Mouse (Mus musculus): ENCODE results near the gene Grin1. TPM values are rescaled to one million over a fixed set of nuclear protein-coding genes. Genes with fewer than 3 reads are reported as not detected.

Gene Grin1
- polyA plus RNA-seq, 1 experiment: 0.34 TPM

- no peaks in the 10 kb centered on the region for H3K27me3 ChIP-seq (replicated peaks; ENCODE audit: control insufficient read depth, insufficient read depth, low read length)
- H3K4me1 ChIP-seq (ENCODE audit: control insufficient read depth, insufficient read depth, low read length): peaks cover 21% of the 10 kb centered on the region
- DNase-seq: peak; percentile 99
- TF ChIP-seq CTCF (conservative IDR thresholded peaks at IDR 0.05; ENCODE audit: insufficient read depth, insufficient read length, low read depth, low read length): peak; percentile 52; the same call in 1 of the 2 replicates
- TF ChIP-seq POLR2A (IDR thresholded peaks at IDR 0.05; ENCODE audit: low read depth, low read length): peak; percentile 86
- WGBS: 1% methylated on average over 55 of the region's 55 CpGs
- H3K4me3 ChIP-seq (ENCODE audit: insufficient read depth, low read depth, low read length): peak within 1 kb of the TSS; percentile 85
- no peaks in the 10 kb centered on the region; the same call in 1 of the 2 replicates for H3K36me3 ChIP-seq (ENCODE audit: control insufficient read depth, insufficient read depth, low read length)
- peak within 1 kb of the TSS; percentile 46 for H3K27ac ChIP-seq (ENCODE audit: insufficient read depth, low read depth, low read length)
Measured at GRCm38 (mm10) chr2:25271827-25272511, 47.0 kb downstream of the Grin1 start, which contains the start of the genes Ssna1 and Anapc2. TSS of gene Ssna1 (minus strand) at chr2:25272438. TSS of gene Anapc2 (plus strand) at chr2:25272478.

- no peak overlapping the region for H3K4me3 ChIP-seq (ENCODE audit: insufficient read depth, low read depth, low read length)
- H3K36me3 ChIP-seq (ENCODE audit: control insufficient read depth, insufficient read depth, low read length): no peaks in the 10 kb centered on the region
- H3K27ac ChIP-seq (ENCODE audit: insufficient read depth, low read depth, low read length): no peak overlapping the region
- 68% methylated on average over 4 of the region's 4 CpGs for WGBS
- peaks cover 25% of the 10 kb centered on the region for H3K4me1 ChIP-seq (ENCODE audit: control insufficient read depth, insufficient read depth, low read length)
- TF ChIP-seq CTCF (conservative IDR thresholded peaks at IDR 0.05; ENCODE audit: insufficient read depth, insufficient read length, low read depth, low read length) (no peak), POLR2A (IDR thresholded peaks at IDR 0.05; ENCODE audit: low read depth, low read length) (no peak)
- DNase-seq: no peak
- no peaks in the 10 kb centered on the region for H3K27me3 ChIP-seq (replicated peaks; ENCODE audit: control insufficient read depth, insufficient read depth, low read length)
Measured at GRCm38 (mm10) chr2:25267746-25268309, 51.2 kb downstream of the Grin1 start.

GRCm38 (mm10) chr2:25267241-25267640 is 51.7 kb downstream of the Grin1 start:
- peak overlapping the region; percentile 36 for H3K27ac ChIP-seq (ENCODE audit: insufficient read depth, low read depth, low read length)
- no peak for DNase-seq
- TF ChIP-seq CTCF (conservative IDR thresholded peaks at IDR 0.05; ENCODE audit: insufficient read depth, insufficient read length, low read depth, low read length) (no peak), POLR2A (IDR thresholded peaks at IDR 0.05; ENCODE audit: low read depth, low read length) (no peak)
- no peak overlapping the region for H3K4me3 ChIP-seq (ENCODE audit: insufficient read depth, low read depth, low read length)
- H3K27me3 ChIP-seq (replicated peaks; ENCODE audit: control insufficient read depth, insufficient read depth, low read length): no peaks in the 10 kb centered on the region
- peaks cover 24% of the 10 kb centered on the region for H3K4me1 ChIP-seq (ENCODE audit: control insufficient read depth, insufficient read depth, low read length)
- no peaks in the 10 kb centered on the region for H3K36me3 ChIP-seq (ENCODE audit: control insufficient read depth, insufficient read depth, low read length)

- no peak for TF ChIP-seq CTCF (conservative IDR thresholded peaks at IDR 0.05; ENCODE audit: insufficient read depth, insufficient read length, low read depth, low read length)
- TF ChIP-seq POLR2A (IDR thresholded peaks at IDR 0.05; ENCODE audit: low read depth, low read length): no peak
- peak overlapping the region; percentile 95 for H3K27ac ChIP-seq (ENCODE audit: insufficient read depth, low read depth, low read length)
- no peaks in the 10 kb centered on the region for H3K27me3 ChIP-seq (replicated peaks; ENCODE audit: control insufficient read depth, insufficient read depth, low read length)
- 9% methylated on average over 2 of the region's 2 CpGs for WGBS
- H3K4me1 ChIP-seq (ENCODE audit: control insufficient read depth, insufficient read depth, low read length): peaks cover 26% of the 10 kb centered on the region
- peak; percentile 86 for DNase-seq
- peak overlapping the region; percentile 58 for H3K4me3 ChIP-seq (ENCODE audit: insufficient read depth, low read depth, low read length)
- no peaks in the 10 kb centered on the region for H3K36me3 ChIP-seq (ENCODE audit: control insufficient read depth, insufficient read depth, low read length)
Measured at GRCm38 (mm10) chr2:25266720-25267119, 52.3 kb downstream of the Grin1 start.

GRCm38 (mm10) chr2:25265897-25266656 is 52.9 kb downstream of the Grin1 start:
- TF ChIP-seq POLR2A (IDR thresholded peaks at IDR 0.05; ENCODE audit: low read depth, low read length) (no peak), CTCF (conservative IDR thresholded peaks at IDR 0.05; ENCODE audit: insufficient read depth, insufficient read length, low read depth, low read length) (no peak)
- Histone ChIP-seq H3K36me3 (ENCODE audit: control insufficient read depth, insufficient read depth, low read length) (no peaks in the 10 kb centered on the region), H3K4me3 (ENCODE audit: insufficient read depth, low read depth, low read length) (peak overlapping the region; percentile 58), H3K27ac (ENCODE audit: insufficient read depth, low read depth, low read length) (peak overlapping the region; percentile 95), H3K27me3 (replicated peaks; ENCODE audit: control insufficient read depth, insufficient read depth, low read length) (no peaks in the 10 kb centered on the region), H3K4me1 (ENCODE audit: control insufficient read depth, insufficient read depth, low read length) (peaks cover 21% of the 10 kb centered on the region)
- WGBS: 34% methylated on average over 6 of the region's 6 CpGs
- DNase-seq: peak; percentile 66

GRCm38 (mm10) chr2:25264851-25265250 is 54.1 kb downstream of the Grin1 start:
- 16% methylated on average over 3 of the region's 3 CpGs for WGBS

GRCm38 (mm10) chr2:25264286-25264660 is 54.7 kb downstream of the Grin1 start:
- H3K27ac ChIP-seq (ENCODE audit: insufficient read depth, low read depth, low read length): peak overlapping the region; percentile 95
- H3K36me3 ChIP-seq (ENCODE audit: control insufficient read depth, insufficient read depth, low read length): no peaks in the 10 kb centered on the region
- WGBS: 50% methylated on average over 5 of the region's 5 CpGs
- H3K27me3 ChIP-seq (replicated peaks; ENCODE audit: control insufficient read depth, insufficient read depth, low read length): no peaks in the 10 kb centered on the region
- H3K4me3 ChIP-seq (ENCODE audit: insufficient read depth, low read depth, low read length): peak overlapping the region; percentile 84
- no peak for TF ChIP-seq POLR2A (IDR thresholded peaks at IDR 0.05; ENCODE audit: low read depth, low read length)
- no peak for TF ChIP-seq CTCF (conservative IDR thresholded peaks at IDR 0.05; ENCODE audit: insufficient read depth, insufficient read length, low read depth, low read length)
- peaks cover 20% of the 10 kb centered on the region for H3K4me1 ChIP-seq (ENCODE audit: control insufficient read depth, insufficient read depth, low read length)
- DNase-seq: no peak

More at GRCm38 (mm10) chr2:25264851-25265250, 54.1 kb downstream of the Grin1 start:
- Histone ChIP-seq H3K27ac (ENCODE audit: insufficient read depth, low read depth, low read length) (peak overlapping the region; percentile 95), H3K36me3 (ENCODE audit: control insufficient read depth, insufficient read depth, low read length) (no peaks in the 10 kb centered on the region), H3K4me3 (ENCODE audit: insufficient read depth, low read depth, low read length) (peak overlapping the region; percentile 84), H3K4me1 (ENCODE audit: control insufficient read depth, insufficient read depth, low read length) (peaks cover 20% of the 10 kb centered on the region), H3K27me3 (replicated peaks; ENCODE audit: control insufficient read depth, insufficient read depth, low read length) (no peaks in the 10 kb centered on the region)
- peak; percentile 94 for DNase-seq
- TF ChIP-seq CTCF (conservative IDR thresholded peaks at IDR 0.05; ENCODE audit: insufficient read depth, insufficient read length, low read depth, low read length) (no peak), POLR2A (IDR thresholded peaks at IDR 0.05; ENCODE audit: low read depth, low read length) (no peak)

Data from kidney, adult 2 months (tissue).